Mouse (Mus musculus) brown adipose tissue, adult 24 weeks (tissue): ENCODE data around the gene Map4k5. TPM values are rescaled to one million over a fixed set of nuclear protein-coding genes. Genes with fewer than 3 reads are reported as not detected.

Experiments used
- H3K27ac ChIP-seq: fragments of 200-500 bp; replicated peaks from 2 replicates; pipeline ENCODE4 v1.5.1; 2012; ENCODE audit warnings: low read depth, mild to moderate bottlenecking, low read length
- H3K4me1 ChIP-seq: fragments of 200-500 bp; 2 replicates; pipeline ENCODE4 v1.6.1; 2012; ENCODE audit warnings: low read length, mixed read lengths; ENCODE audit not compliant: control insufficient read depth, insufficient read depth, insufficient read length
- H3K4me3 ChIP-seq: fragments of 200-500 bp; 2 replicates; pipeline ENCODE4 v1.5.1; 2012; ENCODE audit warnings: low read depth, mild to moderate bottlenecking, low read length, moderate library complexity; ENCODE audit not compliant: insufficient read depth
- polyA plus RNA-seq: library from polyadenylated mRNA; stranded (reverse); fragments of >200 nt; gene quantifications from 2 replicates; pipeline ENCODE4 v1.2.4, GENCODE M21; 2012; ENCODE audit not compliant: missing spikeins, insufficient read depth, insufficient read length

Gene Map4k5
- 12.0 and 12.3 TPM in 2 replicates for polyA plus RNA-seq

- Histone ChIP-seq H3K4me3 (peak within 1 kb of the TSS; percentile 96), H3K27ac (peak within 1 kb of the TSS; percentile 86), H3K4me1 (peaks cover 13% of the 10 kb centered on the region)
Observed at GRCm38 (mm10) chr12:69892371-69893251, at the start of gene Map4k5, which contains the start of gene Atl1. Gene Map4k5 (minus strand): TSS chr12:69893200. Gene Atl1 (plus strand): TSS chr12:69892614.

GRCm38 (mm10) chr12:69941655-69942329, 48.8 kb upstream of the Map4k5 start:
- H3K4me1 ChIP-seq = no peaks in the 10 kb centered on the region
- no peak overlapping the region for H3K27ac ChIP-seq
- no peak overlapping the region for H3K4me3 ChIP-seq

DNA sequence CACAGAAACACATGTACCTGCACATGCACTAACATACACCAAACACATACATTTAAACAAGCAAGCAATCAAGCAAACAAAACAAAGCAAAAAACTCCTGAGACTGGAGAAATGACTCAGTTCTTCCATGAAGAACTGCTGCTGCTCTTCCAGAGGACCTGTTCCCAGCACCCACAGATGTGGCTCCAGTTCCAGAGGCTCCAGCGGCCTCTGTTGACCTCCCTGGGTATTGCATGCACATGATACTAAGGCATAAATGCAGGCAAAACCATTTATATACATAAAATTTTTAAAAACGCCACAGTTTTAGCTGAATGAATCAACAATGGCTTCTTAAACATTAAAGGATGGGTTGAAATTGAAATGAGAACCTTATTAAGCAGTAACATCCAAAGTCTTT, 46.3 kb upstream of the Map4k5 start:
- Histone ChIP-seq H3K4me1 (no peaks in the 10 kb centered on the region), H3K27ac (no peak overlapping the region), H3K4me3 (no peak overlapping the region)

GRCm38 (mm10) chr12:69937731-69938130, 44.7 kb upstream of the Map4k5 start:
- Histone ChIP-seq H3K4me1 (no peaks in the 10 kb centered on the region), H3K27ac (no peak overlapping the region), H3K4me3 (no peak overlapping the region)

DNA sequence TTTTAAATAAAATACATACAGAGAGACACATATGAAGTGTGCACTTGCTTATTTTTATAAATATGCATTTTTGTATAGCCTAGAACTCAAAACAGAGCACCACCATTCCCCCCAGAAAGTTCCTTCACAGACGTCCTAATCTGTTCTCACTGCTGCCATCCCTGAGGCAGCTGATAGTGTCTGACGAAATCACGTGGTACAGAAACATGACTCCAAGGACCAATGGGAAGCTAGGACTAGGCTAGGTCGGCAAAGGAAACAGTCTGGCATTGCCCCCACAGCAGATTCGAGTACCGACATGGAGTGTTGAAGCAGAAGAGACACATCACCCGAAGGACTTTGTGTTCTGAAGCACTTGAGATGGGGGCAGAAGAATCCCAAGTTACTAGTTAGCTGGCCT, 33.7 kb upstream of the Map4k5 start:
- H3K27ac ChIP-seq = no peak overlapping the region
- H3K4me1 ChIP-seq = no peaks in the 10 kb centered on the region

DNA sequence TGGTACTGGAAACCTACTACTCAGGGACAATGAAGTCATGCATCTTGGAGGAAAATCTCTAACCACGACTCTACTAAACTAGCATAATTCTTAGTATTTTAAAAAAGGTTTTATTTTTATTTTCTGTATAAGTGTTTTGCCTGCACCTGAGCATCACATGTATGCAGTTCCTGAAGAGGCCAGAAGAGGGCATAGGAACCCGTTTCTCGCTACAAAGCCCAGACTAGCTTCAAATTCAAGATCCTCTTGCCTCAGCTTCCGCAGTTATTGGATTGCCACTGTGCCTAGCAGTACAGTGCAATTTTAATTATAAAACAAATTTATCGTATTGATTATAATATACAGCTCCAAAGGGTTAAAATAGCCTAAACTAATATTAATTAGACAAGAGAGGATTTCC, 31.0 kb upstream of the Map4k5 start:
- Histone ChIP-seq H3K27ac (no peak overlapping the region), H3K4me1 (no peaks in the 10 kb centered on the region), H3K4me3 (no peak overlapping the region)

More for the DNA sequence above, 33.7 kb upstream of the Map4k5 start:
- H3K4me3 ChIP-seq = no peak overlapping the region

DNA sequence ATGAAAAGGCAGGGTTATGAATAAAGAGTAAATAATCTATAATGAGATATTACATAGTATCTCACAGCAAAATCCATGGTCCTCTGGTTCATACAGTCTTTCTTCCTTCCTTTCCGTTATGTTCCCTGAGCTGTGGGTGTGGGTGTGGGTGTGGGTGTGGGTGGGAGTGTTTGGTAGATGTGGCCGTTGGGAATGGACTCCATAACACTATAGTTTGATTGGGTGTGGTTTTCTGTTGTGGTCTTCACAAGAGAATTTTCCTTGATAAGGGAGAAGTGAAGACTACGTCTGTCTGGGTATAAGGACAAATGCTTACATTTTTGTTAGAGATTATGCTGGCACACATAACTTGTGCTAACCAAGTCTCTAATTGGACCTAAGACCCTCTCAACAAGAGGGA, 30.6 kb upstream of the Map4k5 start:
- H3K4me3 ChIP-seq = no peak overlapping the region
- no peaks in the 10 kb centered on the region for H3K4me1 ChIP-seq
- no peak overlapping the region for H3K27ac ChIP-seq

- Histone ChIP-seq H3K4me3 (no peak overlapping the region), H3K27ac (no peak overlapping the region), H3K4me1 (no peaks in the 10 kb centered on the region)
Observed at GRCm38 (mm10) chr12:69923128-69923527, 30.1 kb upstream of the Map4k5 start.

GRCm38 (mm10) chr12:69922099-69922498, 29.1 kb upstream of the Map4k5 start:
- Histone ChIP-seq H3K4me1 (no peaks in the 10 kb centered on the region), H3K4me3 (no peak overlapping the region), H3K27ac (no peak overlapping the region)

DNA sequence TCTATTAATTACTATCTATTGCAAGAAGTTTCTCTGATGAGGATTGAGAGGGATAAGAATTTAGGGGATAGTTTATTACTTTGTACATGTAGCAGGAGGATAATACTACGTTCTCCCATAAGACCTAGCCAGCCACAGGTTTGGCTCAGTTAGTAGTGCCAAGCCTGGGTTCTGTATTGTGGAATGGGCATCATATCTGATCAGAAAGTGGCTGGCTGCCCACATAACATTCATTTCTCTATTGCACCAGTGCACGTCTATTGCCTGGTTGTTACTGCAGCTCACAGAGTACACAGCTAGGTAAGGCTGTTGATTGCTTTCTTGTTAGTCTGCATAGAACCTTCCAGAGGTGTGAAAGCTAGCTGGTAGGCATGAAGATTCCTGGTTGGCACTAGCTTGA, 24.9 kb upstream of the Map4k5 start:
- no peak overlapping the region for H3K27ac ChIP-seq
- no peaks in the 10 kb centered on the region for H3K4me1 ChIP-seq
- H3K4me3 ChIP-seq = no peak overlapping the region

GRCm38 (mm10) chr12:69912737-69913136, 19.7 kb upstream of the Map4k5 start:
- H3K27ac ChIP-seq = no peak overlapping the region
- no peaks in the 10 kb centered on the region for H3K4me1 ChIP-seq
- no peak overlapping the region for H3K4me3 ChIP-seq

GRCm38 (mm10) chr12:69911906-69912305, 18.9 kb upstream of the Map4k5 start:
- Histone ChIP-seq H3K4me3 (no peak overlapping the region), H3K4me1 (no peaks in the 10 kb centered on the region), H3K27ac (no peak overlapping the region)

DNA sequence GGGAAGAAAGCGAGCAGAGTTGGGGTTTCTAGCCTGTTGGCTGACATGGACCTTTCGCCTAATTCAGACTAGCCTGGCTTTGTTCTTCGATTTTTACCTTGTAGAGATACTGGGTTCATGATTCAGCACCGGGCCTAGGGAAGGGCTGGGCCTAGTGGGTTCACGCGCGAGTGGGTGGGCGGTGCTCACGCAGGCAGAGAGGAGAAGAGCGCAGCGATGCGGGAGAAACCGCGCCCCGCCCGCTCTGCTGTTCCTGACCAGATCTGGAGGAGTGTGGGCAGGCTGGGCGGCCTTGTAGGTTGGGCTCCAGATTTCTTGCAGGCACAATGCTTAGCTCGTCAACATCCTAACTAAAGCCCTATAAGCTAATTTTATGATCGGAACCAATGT, 15.5 kb upstream of the Map4k5 start:
- Histone ChIP-seq H3K4me1 (no peaks in the 10 kb centered on the region), H3K27ac (no peak overlapping the region), H3K4me3 (no peak overlapping the region; the same call in 1 of the 2 replicates)

- H3K4me3 ChIP-seq = peak overlapping the region; percentile 2
- no peaks in the 10 kb centered on the region for H3K4me1 ChIP-seq
- H3K27ac ChIP-seq = no peak overlapping the region
Observed at GRCm38 (mm10) chr12:69907667-69908510, 14.9 kb upstream of the Map4k5 start.

GRCm38 (mm10) chr12:69904991-69905390, 12.0 kb upstream of the Map4k5 start:
- H3K4me3 ChIP-seq = no peak overlapping the region
- no peak overlapping the region for H3K27ac ChIP-seq
- no peaks in the 10 kb centered on the region for H3K4me1 ChIP-seq
